Mouse (Mus musculus) heart, postnatal 14 days (tissue): ENCODE measurements at regions not wholly inside any gene's neighbourhood (a gene's known extent, or its start where the extent isn't known, plus 50 kb on each side); places are given as distances from the start of the nearest gene placed in this dataset.

ENCODE experiments used
- DNase-seq, 2 experiments: peaks; one replicate each; pipeline ENCODE4 v3.0.0; 2021 to 2022
- intact Hi-C: fragments of 180-260 bp; cut with DNase I; formaldehyde crosslinking; loops from one replicate; pipeline ENCODE4 v1.15.1; 2025

- no peak for DNase-seq
- intact Hi-C loops = loop anchor here (2.0 kb wide), 1 partner anchor 91 kb away; no protein-coding TSS in a partner anchor
These were observed 89.1 kb upstream of the Zfp703 start for GRCm38 (mm10) chr8:26888050-26888449.

- peak; percentile 71 to 83 for DNase-seq
- intact Hi-C loops = loop anchor here (1.0 kb wide), 1 partner anchor 84 kb away; no protein-coding TSS in a partner anchor
These were observed 85.2 kb upstream of the Zfp703 start for GRCm38 (mm10) chr8:26891881-26892280.

GRCm38 (mm10) chr8:26892380-26892779 lies 84.7 kb upstream of the Zfp703 start:
- no peak for DNase-seq
- intact Hi-C loops = loop anchor here (1.0 kb wide), 1 partner anchor 84 kb away; no protein-coding TSS in a partner anchor

GRCm38 (mm10) chr8:26895867-26896266 lies 81.3 kb upstream of the Zfp703 start:
- no peak for DNase-seq
- intact Hi-C loops = no loop called here

- intact Hi-C loops = no loop called here
- DNase-seq = no peak
These were observed 73.8 kb upstream of the Zfp703 start for GRCm38 (mm10) chr8:26903289-26903688.

- intact Hi-C loops = no loop called here
- DNase-seq = no peak
These were observed 70.9 kb upstream of the Zfp703 start for GRCm38 (mm10) chr8:26906257-26906656.

GRCm38 (mm10) chr8:26907347-26908170 lies 69.6 kb upstream of the Zfp703 start:
- DNase-seq = no peak
- intact Hi-C loops = no loop called here

- intact Hi-C loops = no loop called here
- no peak for DNase-seq
These were observed 66.9 kb upstream of the Zfp703 start for GRCm38 (mm10) chr8:26910186-26910585.

GRCm38 (mm10) chr8:26913562-26914529 lies 63.3 kb upstream of the Zfp703 start:
- no peak for DNase-seq
- intact Hi-C loops = no loop called here

GRCm38 (mm10) chr8:26915731-26916130 lies 61.4 kb upstream of the Zfp703 start:
- no peak for DNase-seq
- intact Hi-C loops = no loop called here

- DNase-seq = no peak
These were observed 55.5 kb upstream of the Zfp703 start for GRCm38 (mm10) chr8:26921531-26922177.

GRCm38 (mm10) chr8:26922178-26922540 lies 55.0 kb upstream of the Zfp703 start:
- intact Hi-C loops = no loop called here
- no peak for DNase-seq

More at GRCm38 (mm10) chr8:26921531-26922177, 55.5 kb upstream of the Zfp703 start:
- intact Hi-C loops = no loop called here

GRCm38 (mm10) chr8:26923166-26923565 lies 54.0 kb upstream of the Zfp703 start:
- intact Hi-C loops = no loop called here
- no peak for DNase-seq
